Mouse (Mus musculus) erythroblast, embryonic 14.5 days (primary cell): ENCODE results near the gene Gm10220. TPM values are rescaled to one million over a fixed set of nuclear protein-coding genes. Genes with fewer than 3 reads are reported as not detected.
"Not testable (repeated sequence)": the region's sequence is repeated elsewhere in the genome, so short reads cannot be mapped to it uniquely, and the experiment has no call there.

Source experiments
- H3K27me3 ChIP-seq: 2 replicates; pipeline ENCODE4 v1.6.1; 2012; ENCODE audit warnings: inconsistent platforms; ENCODE audit not compliant: control insufficient read depth
- H3K36me3 ChIP-seq: 2 replicates; pipeline ENCODE4 v1.6.1; 2012; ENCODE audit warnings: mild to moderate bottlenecking, inconsistent platforms; ENCODE audit not compliant: control insufficient read depth
- H3K4me1 ChIP-seq: 2 replicates; pipeline ENCODE4 v1.6.1; 2012; ENCODE audit warnings: inconsistent platforms; ENCODE audit not compliant: control insufficient read depth
- H3K4me3 ChIP-seq: replicated peaks from 2 replicates; pipeline ENCODE3; 2012; ENCODE audit warnings: moderate library complexity, mild to moderate bottlenecking, inconsistent platforms
- H3K9me3 ChIP-seq: 2 replicates; pipeline ENCODE4 v1.6.1; 2012; ENCODE audit warnings: low read length, inconsistent platforms, mixed read lengths; ENCODE audit not compliant: control insufficient read depth
- GATA1 ChIP-seq: IDR thresholded peaks from 2 replicates; pipeline ENCODE4 v1.6.1; 2012; ENCODE audit warnings: low read length, inconsistent platforms, mixed read lengths
- TAL1 ChIP-seq: IDR thresholded peaks from 3 replicates; pipeline ENCODE4 v1.6.1; 2012; ENCODE audit warnings: low read length, inconsistent platforms, mixed read lengths
- polyA plus RNA-seq: library from polyadenylated mRNA; stranded (reverse); fragments of >175 nt; gene quantifications from 2 replicates; pipeline ENCODE4 v1.2.3, GENCODE M21; 2012

The Gm10220 gene
- polyA plus RNA-seq, result not detected in 2 replicates

- not testable (repeated sequence) for H3K27me3 ChIP-seq, H3K36me3 ChIP-seq, H3K9me3 ChIP-seq, H3K4me3 ChIP-seq, H3K4me1 ChIP-seq
These were observed at the start of gene Gm10220 for GRCm38 (mm10) chr5:26121321-26121720. Gene Gm10220, minus strand, starts transcription at chr5:26121421.

GRCm38 (mm10) chr5:26169855-26170254 lies 48.6 kb upstream of the Gm10220 start:
- no peak for TF ChIP-seq GATA1
- no peak for TF ChIP-seq TAL1
- no peaks in the 10 kb centered on the region for H3K4me1 ChIP-seq
- no peaks in the 10 kb centered on the region for H3K27me3 ChIP-seq
- H3K4me3 ChIP-seq, result no peak overlapping the region
- H3K9me3 ChIP-seq, result peaks cover 11% of the 10 kb centered on the region
- H3K36me3 ChIP-seq, result no peaks in the 10 kb centered on the region

- no peaks in the 10 kb centered on the region for H3K36me3 ChIP-seq
- H3K4me3 ChIP-seq, result no peak overlapping the region
- H3K27me3 ChIP-seq, result no peaks in the 10 kb centered on the region
- TF ChIP-seq GATA1 (no peak), TAL1 (no peak)
- no peaks in the 10 kb centered on the region for H3K4me1 ChIP-seq
- peaks cover 5% of the 10 kb centered on the region; the same call in 1 of the 2 replicates for H3K9me3 ChIP-seq
These were observed 44.6 kb upstream of the Gm10220 start for GRCm38 (mm10) chr5:26165791-26166165.

GRCm38 (mm10) chr5:26165036-26165790 lies 44.0 kb upstream of the Gm10220 start:
- Histone ChIP-seq H3K4me3 (no peak overlapping the region), H3K27me3 (no peaks in the 10 kb centered on the region), H3K36me3 (no peaks in the 10 kb centered on the region), H3K4me1 (no peaks in the 10 kb centered on the region), H3K9me3 (peaks cover 5% of the 10 kb centered on the region; the same call in 1 of the 2 replicates)
- no peak for TF ChIP-seq TAL1

- H3K4me3 ChIP-seq, result no peak overlapping the region
These were observed 36.4 kb upstream of the Gm10220 start for GRCm38 (mm10) chr5:26157396-26158170.

GRCm38 (mm10) chr5:26142891-26143290 lies 21.7 kb upstream of the Gm10220 start:
- no peak for TF ChIP-seq GATA1
- TF ChIP-seq TAL1, result no peak
- H3K9me3 ChIP-seq, result peaks cover 12% of the 10 kb centered on the region

More at GRCm38 (mm10) chr5:26157396-26158170, 36.4 kb upstream of the Gm10220 start:
- peaks cover 10% of the 10 kb centered on the region for H3K9me3 ChIP-seq
- no peaks in the 10 kb centered on the region for H3K4me1 ChIP-seq
- H3K27me3 ChIP-seq, result no peaks in the 10 kb centered on the region
- H3K36me3 ChIP-seq, result no peaks in the 10 kb centered on the region
- TF ChIP-seq GATA1, result no peak
- no peak for TF ChIP-seq TAL1

GRCm38 (mm10) chr5:26105262-26105661 lies 16.0 kb downstream of the Gm10220 start, which contains the start of gene 5031410I06Rik:
Gene 5031410I06Rik, minus strand, starts transcription at chr5:26105362.
- H3K4me3 ChIP-seq, H3K36me3 ChIP-seq, H3K27me3 ChIP-seq, H3K9me3 ChIP-seq, H3K4me1 ChIP-seq: not testable (repeated sequence)

More at GRCm38 (mm10) chr5:26142891-26143290, 21.7 kb upstream of the Gm10220 start:
- Histone ChIP-seq H3K4me1 (no peaks in the 10 kb centered on the region), H3K27me3 (no peaks in the 10 kb centered on the region), H3K4me3 (no peak overlapping the region), H3K36me3 (no peaks in the 10 kb centered on the region)

GRCm38 (mm10) chr5:26089191-26089590 lies 32.0 kb downstream of the Gm10220 start, which contains the start of gene Gm10471:
Gene Gm10471, minus strand, starts transcription at chr5:26089291.
- not testable (repeated sequence) for H3K4me3 ChIP-seq, H3K36me3 ChIP-seq, H3K4me1 ChIP-seq, H3K27me3 ChIP-seq, H3K9me3 ChIP-seq

GRCm38 (mm10) chr5:26079023-26079422 lies 42.2 kb downstream of the Gm10220 start:
- H3K36me3 ChIP-seq, H3K27me3 ChIP-seq, H3K9me3 ChIP-seq, H3K4me1 ChIP-seq, H3K4me3 ChIP-seq: not testable (repeated sequence)
